Comparison of ENCODE assay signal across 8 mouse cellular contexts in genomic region chr8:61758686-61759326, GRCm38 (mm10).
DNase-seq lines count a peak whose midpoint lies in the region; ATAC-seq lines count a peak whose summit lies in the region.

No protein-coding gene starts in this region.

- ATAC-seq in heart, embryonic 11.5 days (replicated peaks; ENCODE audit: insufficient number of reproducible peaks, low FRiP score, low TSS enrichment), result no peak
- no peak for ATAC-seq in limb, embryonic 15.5 days (ENCODE audit: insufficient number of reproducible peaks, low FRiP score, low TSS enrichment, low read depth)

- peak; percentile 36 for DNase-seq in 3T3-L1 (ENCODE audit: low read depth, low spot score)
- peak; percentile 17 for DNase-seq in R1 (ENCODE audit: low read depth, low spot score)
- no peak for DNase-seq in yolk sac, embryonic 10.5 days (ENCODE audit: low spot score)
- no peak for DNase-seq in frontal cortex, postnatal 10 days (ENCODE audit: low spot score in 2 of 2)
- no peak for DNase-seq in spleen, postnatal 36 days (ENCODE audit: low spot score in 2 of 2)
- no peak for DNase-seq in thymus, postnatal 4 days

- no peaks in the 10 kb centered on the region; the same call in 1 of the 2 replicates for H3K36me3 ChIP-seq in heart, embryonic 11.5 days (ENCODE audit: control insufficient read depth, insufficient read depth, low read length)
- no peaks in the 10 kb centered on the region for H3K36me3 ChIP-seq in limb, embryonic 15.5 days

- WGBS in heart, embryonic 11.5 days (ENCODE audit: insufficient replicate concordance), result 15% methylated on average over 8 of the region's 8 CpGs
- 14% methylated on average over 8 of the region's 8 CpGs for WGBS in limb, embryonic 15.5 days

- H3K27ac ChIP-seq in heart, embryonic 11.5 days (ENCODE audit: low read depth, low read length), result peak overlapping the region; percentile 35; the same call in 1 of the 2 replicates
- peak overlapping the region; percentile 77 for H3K27ac ChIP-seq in limb, embryonic 15.5 days

- H3K4me3 ChIP-seq in heart, embryonic 11.5 days (ENCODE audit: low read depth, low read length), result peak overlapping the region; percentile 58
- H3K4me3 ChIP-seq in limb, embryonic 15.5 days, result peak overlapping the region; percentile 47

- no peaks in the 10 kb centered on the region for H3K27me3 ChIP-seq in heart, embryonic 11.5 days (ENCODE audit: control insufficient read depth, insufficient read depth, low read length)
- H3K27me3 ChIP-seq in limb, embryonic 15.5 days, result 0 out of 2 replicates have a peak, but pooled peaks cover 3% of the 10 kb centered on the region

- H3K9ac ChIP-seq in heart, embryonic 11.5 days (ENCODE audit: low read depth, low read length), result peak overlapping the region; percentile 43; the same call in 1 of the 2 replicates
- 0 out of 2 replicates have a peak overlapping the region, but pooled peaks have one; percentile 14 for H3K9ac ChIP-seq in limb, embryonic 15.5 days

- H3K4me2 ChIP-seq in heart, embryonic 11.5 days, result peak overlapping the region; percentile 77
- H3K4me2 ChIP-seq in limb, embryonic 15.5 days, result peak overlapping the region; percentile 58

- H3K9me3 ChIP-seq in heart, embryonic 11.5 days (replicated peaks; ENCODE audit: control insufficient read depth, low read length), result no peaks in the 10 kb centered on the region
- H3K9me3 ChIP-seq in limb, embryonic 15.5 days, result no peaks in the 10 kb centered on the region

- H3K4me1 ChIP-seq in heart, embryonic 11.5 days (ENCODE audit: control insufficient read depth, insufficient read depth, low read length), result peaks cover 41% of the 10 kb centered on the region
- peaks cover 31% of the 10 kb centered on the region for H3K4me1 ChIP-seq in limb, embryonic 15.5 days

Comparison
In these comparisons a context has a peak if more than half of its experiments do, and no peak if none do; other contexts are left out.
1. DNase-seq: peak in 3T3-L1 (single experiment) and R1 (single experiment); none in yolk sac, embryonic 10.5 days (single experiment), frontal cortex, postnatal 10 days (0 of 2), spleen, postnatal 36 days (0 of 2) and thymus, postnatal 4 days (single experiment).